Mouse (Mus musculus) neutrophil, adult 5-6 weeks (primary cell): ENCODE measurements around the gene Tmem91. TPM values are rescaled to one million over a fixed set of nuclear protein-coding genes. Genes with fewer than 3 reads are reported as not detected.

Experiments
- ATAC-seq: fragments of 151-379, 151-347 bp; 2 replicates; pipeline ENCODE4 v1.8.0; 2017; ENCODE audit warnings: mild to moderate bottlenecking, moderate TSS enrichment; ENCODE audit not compliant: insufficient number of reproducible peaks, poor library complexity, low FRiP score, severe bottlenecking; ENCODE audit errors: extremely low read depth
- total RNA-seq: library from RNA; stranded (forward); fragments of 200-1000 nt; gene quantifications from 2 replicates; pipeline ENCODE4 v1.2.3, GENCODE M21; 2017

The Tmem91 gene
- total RNA-seq, 1 experiment from 2014 or later: 0.70 TPM

DNA sequence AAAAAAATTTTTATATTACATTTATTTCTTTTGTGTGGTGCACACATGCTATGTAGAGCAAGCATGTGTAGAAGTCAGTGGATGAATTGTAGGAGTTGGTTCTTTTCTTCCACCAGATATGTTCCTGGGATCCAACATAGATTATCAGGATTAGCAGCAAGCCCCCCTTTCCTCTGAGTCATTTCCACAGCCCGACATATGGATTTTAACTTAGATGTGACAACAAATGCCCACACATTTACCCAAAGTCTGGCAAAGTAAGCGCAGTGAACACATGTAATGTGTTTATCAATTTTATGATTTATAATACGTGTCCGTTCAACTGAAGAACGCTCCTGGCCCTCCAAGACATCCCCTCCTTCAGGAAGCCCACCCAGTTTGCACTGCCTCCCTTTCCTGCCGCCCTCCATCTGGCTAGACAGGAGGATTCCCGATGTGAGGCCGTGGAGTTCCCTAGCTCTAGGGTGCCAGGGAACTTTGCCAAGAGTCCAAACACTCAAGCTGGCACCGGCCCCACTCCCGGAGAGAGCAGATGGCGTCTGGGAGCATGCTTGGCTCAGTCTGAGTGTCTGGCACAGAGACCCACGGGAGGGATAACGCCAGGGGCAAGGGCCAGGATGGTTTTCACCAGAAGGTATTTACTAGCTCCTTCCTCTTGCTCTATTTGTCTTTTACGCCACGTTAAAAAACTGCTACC, 1.3 kb upstream of the Tmem91 start:
- no peak for ATAC-seq

DNA sequence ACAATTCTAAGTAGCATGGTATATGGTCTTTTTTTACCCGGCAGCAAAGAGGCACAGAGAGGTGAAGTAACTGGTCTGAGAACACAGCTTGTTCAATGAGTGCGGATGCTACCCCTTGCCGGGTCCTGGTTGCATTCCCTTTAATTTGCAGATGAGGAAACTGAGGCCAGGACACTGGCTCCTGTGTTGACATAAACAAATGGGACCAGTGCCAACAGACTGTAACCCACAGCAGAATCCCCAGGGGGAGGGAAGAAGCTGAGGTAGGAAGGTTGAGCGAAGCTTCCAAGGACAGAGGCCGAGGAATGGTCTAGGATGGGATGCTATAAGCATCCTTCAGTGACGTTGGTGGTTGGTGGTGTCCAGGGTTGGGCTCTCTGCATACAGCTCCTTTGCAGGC, 439 bp upstream of the Tmem91 start:
- no peak for ATAC-seq

DNA sequence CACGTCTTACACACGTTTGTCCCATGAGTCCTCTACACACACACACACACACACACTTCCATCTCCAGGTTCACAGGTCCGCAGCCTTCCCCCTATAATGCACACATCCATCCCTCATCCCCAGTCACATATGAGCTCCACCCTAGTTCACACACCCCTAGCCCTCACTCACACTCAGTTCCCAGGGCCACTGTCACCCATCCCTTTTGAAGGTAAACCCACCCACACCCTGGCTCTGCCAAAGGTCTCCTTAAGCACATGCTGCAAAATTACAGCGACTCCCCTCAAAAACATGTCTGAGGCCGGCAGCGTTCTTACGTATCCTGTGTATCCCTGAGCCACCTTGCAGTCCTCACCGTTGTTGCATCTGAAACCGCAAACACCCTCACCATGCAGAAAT, 669 bp downstream of the Tmem91 start:
- ATAC-seq: no peak

DNA sequence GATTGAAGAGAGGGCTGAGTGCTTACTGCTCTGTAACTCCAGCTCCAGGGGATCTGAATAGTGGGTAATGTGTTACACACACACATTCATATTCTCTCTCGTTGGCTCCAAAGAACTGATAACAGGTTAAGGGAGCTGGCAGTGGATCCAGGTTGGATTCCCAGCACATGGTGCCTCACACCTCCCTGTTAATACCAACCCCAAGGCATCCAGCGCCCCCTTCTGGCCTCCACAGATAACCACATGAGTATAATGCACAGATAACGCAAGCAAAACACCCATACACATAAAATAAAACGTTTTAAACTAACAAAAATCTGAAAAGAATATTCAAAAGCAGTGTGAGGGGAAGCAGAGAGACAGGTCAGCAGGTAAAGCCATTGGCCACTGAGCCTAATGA, 2.5 kb downstream of the Tmem91 start:
- no peak for ATAC-seq

DNA sequence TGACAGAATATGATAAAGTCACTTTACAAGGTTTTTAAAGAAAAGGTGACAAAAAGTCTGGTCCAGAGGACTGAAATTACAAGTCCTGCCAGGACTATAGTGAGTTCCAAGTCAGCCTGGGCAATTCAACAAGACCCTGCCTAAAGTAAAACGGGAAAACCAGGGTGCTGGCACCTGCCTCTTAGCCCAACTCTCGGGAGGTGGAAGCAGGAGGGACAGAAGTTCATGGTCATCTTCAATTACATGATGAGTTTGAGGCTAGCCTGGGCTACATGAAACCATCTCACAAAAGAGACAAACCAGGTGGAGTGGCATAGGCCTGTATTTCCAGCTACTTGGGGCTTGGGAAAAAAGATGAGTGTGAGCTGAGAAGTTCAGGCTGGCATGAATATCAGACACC, 3.3 kb downstream of the Tmem91 start:
- ATAC-seq: no peak

DNA sequence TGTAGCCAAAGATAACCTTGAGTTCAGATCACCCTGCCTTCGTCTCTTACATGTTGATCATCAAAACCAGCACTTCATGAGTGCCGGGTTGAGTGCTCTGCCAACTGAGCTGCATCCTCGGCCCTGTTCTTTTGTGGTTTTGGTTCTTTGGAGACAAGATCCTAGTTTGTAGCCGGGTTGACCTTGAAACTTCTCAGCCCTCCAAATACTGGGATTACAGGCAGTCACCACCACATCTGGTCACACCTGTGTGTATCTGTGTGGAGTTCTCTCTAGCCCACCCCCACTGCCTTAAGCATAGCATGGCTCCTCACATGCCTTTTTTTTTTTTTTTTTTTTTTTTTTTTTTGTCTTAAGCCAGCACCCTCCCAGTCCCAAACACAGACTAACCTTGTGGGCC, 4.9 kb downstream of the Tmem91 start:
- no peak for ATAC-seq

DNA sequence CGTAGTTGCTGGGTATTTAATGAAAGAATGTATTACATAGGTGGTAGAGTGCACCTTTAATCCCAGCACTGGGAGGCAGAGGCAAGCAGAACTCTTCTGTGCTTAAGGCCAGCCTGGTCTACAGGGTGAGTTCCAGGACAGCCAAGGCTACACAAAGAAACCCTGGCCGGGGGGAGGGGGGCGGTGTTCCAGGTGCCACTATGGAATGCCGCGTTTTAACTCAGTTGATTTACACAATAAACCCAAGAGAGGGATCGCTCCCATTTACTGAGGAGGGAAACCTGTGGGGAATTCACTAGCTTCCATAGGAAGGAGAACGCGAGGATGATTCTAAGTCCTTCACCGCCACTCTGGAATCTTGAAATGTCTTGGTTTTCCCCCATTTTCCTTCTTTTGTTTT, 5.3 kb downstream of the Tmem91 start:
- ATAC-seq: no peak

DNA sequence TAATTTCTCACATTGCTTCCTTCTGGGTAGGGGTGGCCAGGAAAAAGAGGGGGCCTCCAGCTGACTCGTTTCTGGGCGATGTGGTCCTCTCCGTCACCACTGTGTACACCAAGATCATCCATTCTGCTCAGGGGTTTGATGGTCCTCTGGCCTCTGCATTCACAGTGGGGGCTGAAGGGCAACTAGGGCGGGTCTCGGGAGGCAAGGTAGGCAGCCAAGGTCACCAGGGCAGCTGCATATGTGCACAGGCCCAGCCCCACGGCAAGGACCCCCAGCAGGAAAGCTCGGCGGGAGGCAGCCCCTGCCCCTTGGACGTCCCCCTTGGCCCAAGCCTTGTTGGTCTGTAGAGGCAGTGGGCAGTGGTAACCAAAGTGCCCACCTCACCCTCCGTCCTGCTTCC, 5.8 kb downstream of the Tmem91 start:
- no peak for ATAC-seq

DNA sequence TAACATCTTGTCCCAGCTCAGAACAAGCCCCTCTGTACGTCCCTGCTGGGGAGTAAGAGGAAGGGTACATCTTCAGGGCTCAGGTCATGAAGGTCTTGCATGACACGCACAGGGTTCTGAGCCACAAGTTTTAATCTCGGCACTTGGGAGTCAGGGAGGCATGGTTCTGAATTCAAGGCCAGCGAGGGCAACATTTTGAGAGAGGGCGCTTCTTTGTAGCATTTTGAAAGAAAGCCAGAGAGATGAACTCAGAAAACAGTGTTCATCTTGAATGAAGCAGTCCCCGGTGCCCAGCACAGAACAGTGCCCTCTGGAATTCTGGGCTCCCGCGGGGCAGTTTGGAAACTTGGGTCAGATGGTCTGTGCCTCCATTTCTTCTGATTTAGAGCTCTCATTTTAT, 8.6 kb downstream of the Tmem91 start:
- ATAC-seq: no peak

DNA sequence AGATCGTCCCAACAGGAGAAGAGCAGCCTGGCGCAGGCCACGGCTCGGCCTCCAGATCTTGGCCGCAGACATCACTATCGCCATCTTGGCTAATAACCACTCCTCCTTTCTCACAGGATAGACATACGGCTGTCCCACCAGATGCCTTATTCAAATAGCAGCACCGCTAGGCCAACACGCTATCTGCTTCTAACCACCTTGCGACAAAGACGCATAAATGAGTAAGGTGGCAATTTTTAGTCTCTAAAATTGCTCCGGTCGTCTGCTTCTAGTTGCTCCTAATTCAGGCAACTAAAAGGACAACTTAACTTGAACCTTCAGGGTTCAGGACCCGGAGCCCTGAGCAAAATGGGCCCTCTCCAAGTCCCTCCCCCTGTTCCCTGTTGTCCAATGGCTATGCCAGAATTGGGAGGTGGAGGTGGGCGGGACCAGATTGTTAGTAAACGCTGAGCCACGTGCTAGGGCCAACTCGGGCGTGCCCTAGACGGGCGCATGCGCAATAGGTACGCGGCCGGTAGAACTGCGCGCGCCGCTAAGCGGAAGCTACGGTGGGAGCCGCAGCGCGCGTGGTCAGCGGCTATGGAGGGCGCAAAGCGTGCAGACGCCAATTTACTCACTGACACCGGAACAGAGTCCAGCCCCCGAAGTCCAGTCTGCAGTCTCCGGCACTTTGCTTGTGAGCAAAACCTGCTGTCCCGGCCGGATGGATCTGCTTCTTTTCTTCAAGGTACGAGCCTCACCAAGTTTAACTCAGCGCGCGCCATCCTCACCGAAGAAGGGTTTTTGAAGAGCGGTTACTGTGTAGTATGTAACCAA, 16.1 kb downstream of the Tmem91 start, which contains the start of the genes Bckdha and Exosc5:
TSS of gene Bckdha (minus strand) at position 325 of the 816 bp plus-strand sequence.
TSS of gene Exosc5 (plus strand) at position 508 of the 816 bp plus-strand sequence.
- peak; percentile 97 for ATAC-seq

DNA sequence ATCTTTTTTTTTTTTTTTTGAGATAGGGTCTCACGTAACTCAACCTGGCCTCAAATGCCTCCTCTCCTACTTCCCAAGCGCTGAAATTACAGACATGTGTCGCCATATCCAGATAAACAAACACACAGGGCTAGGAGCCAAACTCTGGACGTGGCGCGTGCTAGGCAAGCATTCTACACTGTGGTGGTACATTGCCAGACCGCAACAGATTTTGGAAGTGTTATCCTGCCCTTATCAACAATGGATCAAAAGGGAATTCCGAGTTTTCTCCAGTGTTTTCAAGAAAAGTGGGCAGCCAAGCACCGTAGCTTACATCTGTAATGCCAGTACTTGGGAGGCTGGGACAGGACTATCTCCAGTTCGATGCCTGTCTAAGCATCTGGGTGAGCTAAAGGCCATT, 17.2 kb downstream of the Tmem91 start:
- no peak for ATAC-seq

DNA sequence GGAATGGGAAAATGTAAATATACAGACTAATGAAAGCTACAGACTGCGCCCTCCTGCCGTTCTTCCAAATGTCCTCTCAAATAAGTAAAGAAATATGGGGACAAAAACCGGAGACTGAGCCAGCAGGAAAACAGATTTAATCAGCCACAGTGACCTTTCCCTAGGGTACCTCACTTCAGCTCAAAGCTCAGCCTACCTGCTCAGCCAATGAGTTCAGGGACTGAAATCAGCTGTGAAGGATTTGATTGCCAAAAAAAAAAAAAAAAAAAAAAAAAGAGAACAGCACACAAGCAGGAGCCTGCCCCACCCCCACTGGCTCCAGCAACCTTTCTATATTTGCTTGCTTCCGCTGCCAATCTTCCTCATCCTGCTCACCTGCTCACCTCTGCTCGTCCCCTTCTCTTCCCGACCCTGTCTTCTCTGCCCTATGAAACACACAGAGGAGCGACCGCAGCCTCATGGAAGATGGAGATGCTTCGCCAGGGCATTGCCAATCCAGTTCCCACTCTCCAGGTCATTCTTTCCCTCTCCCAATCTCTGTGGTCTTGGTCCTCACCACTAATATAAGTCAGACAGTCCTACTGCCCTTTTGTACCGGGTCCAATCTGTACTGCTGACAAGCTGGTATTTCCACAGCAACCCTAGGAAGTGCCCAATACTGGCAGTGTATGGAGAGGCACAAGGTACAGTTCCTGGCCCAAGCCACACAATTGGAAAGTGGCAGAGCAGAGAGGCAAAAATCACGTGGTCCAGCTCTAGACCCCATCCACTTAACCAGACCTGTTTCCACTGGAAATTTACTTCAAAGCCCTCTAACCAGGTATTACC, 19.2 kb downstream of the Tmem91 start:
- no peak for ATAC-seq

DNA sequence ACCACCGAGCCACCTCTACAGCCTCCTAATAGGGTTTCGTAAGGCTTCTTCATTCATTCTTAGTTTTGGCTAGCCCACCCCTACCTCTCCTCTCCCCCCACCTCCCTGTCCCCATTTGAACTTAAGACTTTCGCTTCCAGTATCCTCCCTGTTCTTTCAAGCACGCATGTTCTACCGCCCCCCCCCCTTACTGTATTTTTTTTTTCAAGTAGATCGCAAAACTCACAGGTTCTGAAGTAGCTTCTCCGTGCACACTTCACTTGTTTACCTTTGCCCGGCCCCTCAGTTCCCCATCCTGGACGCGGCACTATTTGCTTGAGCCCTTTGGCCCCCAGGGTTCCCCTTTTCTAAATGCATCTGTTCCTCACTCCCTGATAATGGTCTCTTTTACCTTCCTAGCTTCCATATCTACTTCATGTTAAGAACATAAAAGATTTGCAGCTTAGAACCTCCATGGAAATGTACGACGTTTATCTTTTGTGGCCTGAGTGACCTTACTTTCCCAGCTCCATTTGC, 22.7 kb downstream of the Tmem91 start:
- ATAC-seq: no peak

DNA sequence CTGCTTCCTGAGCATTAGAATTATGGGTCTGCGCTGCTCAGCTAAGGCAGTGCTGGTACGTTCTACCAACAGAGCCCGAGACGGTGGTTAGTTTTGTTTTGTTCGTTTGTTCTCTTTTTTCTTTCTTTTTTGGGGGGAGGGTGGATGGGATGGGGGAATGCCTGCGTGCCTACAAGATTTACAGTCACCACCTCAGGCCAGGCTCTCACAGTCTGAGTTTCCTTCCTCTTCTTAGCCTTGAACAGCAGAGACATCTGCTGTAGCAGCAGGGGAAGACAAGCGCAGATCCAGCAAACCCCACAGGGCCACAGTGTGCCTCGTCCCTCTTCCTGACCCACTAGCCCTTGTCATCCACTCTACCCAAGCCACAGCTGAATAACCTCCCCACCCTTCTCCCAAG, 23.7 kb downstream of the Tmem91 start:
- ATAC-seq: peak; percentile 77

DNA sequence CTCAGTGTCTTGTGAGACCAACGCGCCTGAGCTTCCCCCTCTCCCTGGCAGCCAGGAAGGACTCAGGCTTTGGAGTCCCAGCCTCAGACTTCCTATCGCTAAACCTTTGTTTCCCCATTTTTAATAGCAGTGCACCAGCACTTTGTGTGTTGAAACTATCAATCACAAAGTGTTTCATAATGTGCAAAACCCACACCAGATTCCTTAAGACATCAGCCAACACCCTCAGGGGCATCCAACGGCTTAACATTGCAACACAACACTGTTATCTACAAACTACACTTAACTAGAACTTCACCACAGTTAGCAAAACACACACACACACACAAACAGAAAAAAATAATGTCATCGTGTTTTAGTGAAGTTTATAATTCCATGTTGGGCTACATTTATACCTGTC, 25.1 kb downstream of the Tmem91 start:
- no peak for ATAC-seq

DNA sequence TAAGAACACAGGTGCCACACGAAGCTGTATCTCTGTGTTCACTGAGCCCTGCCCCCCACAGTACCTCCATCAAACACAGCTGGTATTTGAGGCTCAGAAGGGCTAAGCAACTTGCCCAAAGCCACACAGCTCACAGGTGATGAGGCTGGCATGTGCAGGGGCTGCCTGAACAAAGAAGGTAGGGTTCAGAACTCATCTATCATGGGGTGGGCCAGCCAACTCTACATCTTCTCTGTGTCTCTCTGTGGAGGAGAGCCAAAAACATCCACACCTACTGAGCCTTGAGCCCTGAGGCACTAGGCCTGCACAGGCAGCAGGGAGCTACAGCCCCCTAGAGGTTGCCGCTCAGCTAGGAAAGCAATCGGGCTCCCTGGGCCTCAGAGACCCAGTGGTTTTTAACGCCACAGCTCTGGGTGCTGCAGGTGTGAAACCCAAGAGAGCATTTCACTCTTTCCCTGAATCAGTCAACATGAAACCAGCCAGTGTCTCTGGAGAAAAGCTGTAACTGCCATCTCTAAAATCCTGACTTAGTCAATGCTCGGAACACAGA, 27.3 kb downstream of the Tmem91 start:
- peak; percentile 58 for ATAC-seq

DNA sequence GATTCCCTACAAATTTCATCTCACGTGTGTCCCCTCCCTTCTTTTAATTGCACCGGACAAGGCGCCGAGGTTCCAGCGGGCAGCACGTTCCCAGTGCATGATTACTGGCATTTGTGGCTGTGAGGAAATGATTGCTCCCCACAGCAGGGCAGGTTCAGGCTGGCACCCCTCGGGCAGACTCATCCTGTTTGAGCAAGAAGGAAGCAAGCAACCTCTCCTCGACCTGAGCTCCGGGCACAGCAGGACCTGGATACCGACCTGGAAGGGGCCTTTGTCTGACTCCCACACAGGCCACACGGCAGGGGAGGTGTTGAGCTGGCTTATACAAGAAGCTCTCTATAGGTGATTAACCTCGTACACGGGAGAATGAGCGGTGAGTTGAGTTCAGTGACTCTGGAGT, 29.9 kb downstream of the Tmem91 start:
- no peak for ATAC-seq

DNA sequence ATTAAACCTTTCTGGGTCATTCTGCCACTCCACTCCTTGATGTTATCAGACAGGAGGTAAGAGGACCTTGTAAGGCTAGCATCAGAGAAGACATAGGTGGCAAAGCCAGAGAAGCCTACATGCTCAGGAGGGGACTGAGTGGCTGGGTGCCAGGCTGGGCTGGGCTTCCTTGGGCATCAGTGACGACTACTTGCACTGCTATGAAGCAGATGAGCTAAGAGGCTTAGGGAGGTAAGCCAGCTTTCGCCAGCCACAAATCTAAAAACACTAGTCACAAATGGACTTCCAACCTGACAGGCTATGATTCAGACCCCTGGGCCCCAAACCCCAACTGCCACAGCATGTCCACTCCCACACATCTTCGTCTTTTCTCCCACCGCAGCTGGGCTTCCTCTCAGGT, 30.3 kb downstream of the Tmem91 start:
- ATAC-seq: no peak

DNA sequence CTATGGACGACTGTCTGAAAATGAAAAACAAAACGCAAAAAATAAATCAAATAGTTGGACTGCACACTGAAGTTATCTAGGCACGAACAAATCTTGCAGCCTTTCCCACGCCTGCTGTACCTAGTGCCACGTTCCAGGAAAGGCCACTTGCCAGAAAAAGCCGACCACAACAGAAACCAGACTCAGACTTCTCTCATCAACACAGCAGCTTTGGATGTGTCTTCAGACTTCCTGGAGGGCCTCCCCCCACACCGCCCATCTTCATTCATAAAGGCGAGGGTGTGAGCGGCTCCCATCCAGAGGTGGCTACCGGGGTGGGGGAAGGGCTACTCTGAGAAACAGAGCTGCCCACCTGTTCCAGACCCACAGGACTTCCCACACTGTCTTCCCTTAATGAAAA, 30.8 kb downstream of the Tmem91 start:
- ATAC-seq: no peak
